Mouse (Mus musculus) c-Kit-positive CD71-positive TER-119-negative erythroid progenitor cells, embryonic 14.5 days (primary cell): ENCODE measurements around the gene Cpa2.

Experiments
- DNase-seq: peaks from one replicate; pipeline ENCODE4 v3.0.0-alpha.2; 2013; ENCODE audit warnings: low read depth

Cpa2 gene

DNA sequence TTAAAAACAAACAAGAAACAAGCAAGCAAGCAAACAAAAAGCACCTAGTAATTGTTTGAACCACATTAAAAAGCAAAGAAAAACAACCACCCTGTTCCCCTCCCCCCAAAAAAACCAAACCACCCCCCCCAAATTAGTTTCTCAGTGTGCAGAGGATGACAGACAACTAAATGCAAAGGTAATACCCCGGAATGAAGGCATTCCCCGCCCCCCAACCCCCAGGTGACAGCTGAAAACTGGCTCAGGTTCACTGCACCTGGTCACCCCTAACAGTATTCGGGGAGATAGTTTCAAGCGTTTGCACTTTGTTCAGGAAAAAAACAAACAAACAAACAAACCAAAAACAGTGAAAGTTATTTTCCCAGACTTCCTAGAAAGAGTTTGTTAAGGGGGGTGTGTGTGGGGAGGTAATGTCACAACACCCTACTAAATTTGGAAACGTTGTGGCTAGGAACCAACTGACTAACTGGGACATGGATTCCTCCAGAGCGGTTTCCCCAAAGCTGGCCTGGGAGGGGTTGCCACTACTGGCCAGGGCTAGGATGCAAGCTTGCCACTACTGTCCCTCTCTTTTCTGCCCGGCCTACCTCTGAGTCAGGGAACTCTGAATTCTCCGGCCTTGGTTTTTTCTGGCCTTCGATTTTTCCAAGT, 6.4 kb downstream of the Cpa2 start:
- DNase-seq, result no peak

DNA sequence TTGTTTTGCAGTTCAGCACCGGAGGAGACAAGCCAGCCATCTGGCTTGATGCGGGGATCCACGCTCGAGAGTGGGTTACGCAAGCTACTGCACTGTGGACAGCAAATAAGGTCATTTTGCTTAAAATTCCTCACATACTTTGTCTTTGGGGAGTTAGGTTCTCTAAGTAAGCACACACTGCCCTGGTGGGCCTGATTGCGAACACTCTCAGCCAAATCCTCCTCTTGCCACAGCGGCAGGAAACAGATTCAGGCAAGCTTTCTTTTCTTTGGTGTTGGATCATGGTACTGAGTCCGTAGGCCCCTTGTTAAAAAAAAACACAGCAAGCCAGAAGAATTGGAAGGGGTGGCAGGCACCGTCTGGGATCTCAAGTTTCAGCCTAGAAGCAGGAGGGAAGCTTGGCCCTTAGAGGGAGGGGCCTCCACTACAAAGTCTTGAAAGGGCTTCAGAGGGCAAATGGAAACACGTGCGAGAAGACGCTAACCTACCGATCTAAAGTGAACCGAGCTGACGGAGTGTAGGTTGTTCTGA, 7.9 kb downstream of the Cpa2 start:
- DNase-seq, result no peak

DNA sequence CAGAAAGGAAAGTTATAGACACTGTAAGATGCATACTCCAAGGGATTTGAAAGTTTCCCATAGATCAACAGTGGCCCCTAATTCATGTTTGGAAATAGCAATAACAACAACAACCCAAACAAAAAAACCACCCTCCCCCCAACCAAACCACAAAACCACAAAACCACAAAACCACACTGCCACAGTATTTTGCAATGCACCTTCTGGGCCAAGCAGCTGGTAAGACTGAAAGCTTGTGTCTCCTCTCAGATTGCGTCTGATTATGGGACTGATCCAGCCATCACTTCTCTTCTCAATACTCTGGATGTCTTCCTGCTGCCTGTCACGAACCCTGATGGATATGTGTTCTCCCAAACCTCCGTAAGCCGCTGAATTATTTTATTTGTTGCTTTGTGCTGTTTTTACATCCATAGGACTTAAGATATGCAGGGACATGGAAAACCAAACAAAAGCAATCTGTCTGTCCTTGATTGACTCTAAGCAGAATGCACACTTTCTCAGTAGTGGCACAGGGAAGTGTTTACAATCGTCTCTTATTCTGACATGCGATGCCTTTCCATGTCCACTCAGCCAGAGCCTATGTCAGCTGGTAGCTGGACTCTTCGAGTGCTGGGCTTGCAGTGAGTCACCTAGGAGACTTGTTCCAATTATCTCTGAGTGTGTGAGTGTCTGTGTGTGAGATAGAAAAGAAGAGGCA, 9.3 kb downstream of the Cpa2 start:
- no peak for DNase-seq

DNA sequence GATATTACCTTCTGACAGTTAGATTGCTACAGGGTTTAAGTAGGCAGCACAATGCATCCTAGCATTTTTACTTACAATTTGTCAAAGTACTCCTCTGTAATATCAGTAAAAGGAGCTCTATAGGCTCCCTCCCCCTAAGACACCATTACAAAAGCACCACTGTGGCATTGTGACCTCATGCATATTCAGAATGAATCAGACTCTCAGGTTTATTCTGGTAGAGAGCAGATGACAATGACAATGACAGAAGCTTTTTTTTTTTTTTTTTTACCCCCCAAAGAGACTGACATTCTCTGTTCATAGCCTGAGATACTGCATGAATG, 9.8 kb downstream of the Cpa2 start:
- no peak for DNase-seq

DNA sequence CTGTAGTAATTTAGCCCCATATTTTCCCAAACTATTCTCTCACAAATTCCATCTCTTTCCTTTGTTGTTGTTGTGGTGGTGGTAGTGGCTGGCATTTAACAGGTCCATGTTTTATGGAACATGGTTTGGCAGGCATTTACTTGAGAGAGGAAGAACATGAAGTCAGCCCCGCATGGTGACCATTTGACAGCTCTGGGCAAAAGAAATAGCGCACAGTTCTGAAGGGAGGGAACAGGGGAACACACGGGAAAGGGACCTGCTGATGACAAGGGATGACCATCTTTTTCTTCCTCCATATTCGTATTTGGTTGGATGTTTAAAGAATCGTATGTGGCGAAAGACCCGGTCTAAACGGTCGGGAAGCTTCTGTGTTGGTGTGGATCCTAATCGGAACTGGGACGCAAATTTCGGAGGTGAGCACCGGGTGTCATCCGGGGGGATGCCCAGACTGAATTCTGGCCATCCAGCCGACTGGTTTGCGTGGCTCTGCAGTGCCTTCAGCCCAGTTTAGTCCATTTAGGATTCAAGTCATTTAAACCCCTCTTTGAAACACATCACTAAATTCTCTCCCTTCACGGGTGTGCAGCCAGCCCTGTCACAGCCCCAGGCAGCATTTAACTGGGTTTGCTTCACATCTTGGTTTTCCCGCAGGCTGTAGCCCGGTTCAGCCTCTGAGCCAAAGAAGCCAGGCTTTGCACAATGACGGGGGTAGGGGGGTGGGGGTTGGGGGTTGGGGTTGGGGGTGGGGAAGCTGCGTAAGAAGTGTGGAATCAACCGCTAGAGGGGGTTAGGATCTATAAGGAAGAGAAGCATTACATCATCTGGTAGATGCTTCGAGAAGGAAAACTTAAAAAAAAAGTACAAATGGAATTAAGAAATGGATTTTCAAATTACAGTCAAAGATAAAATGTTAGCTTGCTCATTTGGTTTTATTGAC, 10.5 kb downstream of the Cpa2 start:
- no peak for DNase-seq

DNA sequence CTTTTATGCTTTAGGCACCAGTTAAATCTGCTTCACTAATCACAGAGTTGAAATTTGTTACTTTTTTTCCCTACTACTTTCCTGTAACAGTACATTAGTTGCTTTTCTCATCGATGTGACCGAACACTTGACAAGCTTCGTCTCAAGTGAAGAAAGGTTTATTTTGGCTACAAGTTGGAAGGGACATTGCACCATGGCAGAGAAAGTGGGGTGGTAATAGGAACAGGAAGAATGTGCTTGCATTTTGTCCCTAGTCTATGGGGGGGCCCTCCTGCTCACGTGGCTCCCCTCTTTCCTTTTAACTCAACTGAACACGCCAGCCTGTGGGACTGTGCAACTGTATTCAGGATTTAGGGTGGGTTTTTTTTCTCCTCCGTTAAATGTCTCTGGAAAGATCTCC, 11.2 kb downstream of the Cpa2 start:
- DNase-seq, result no peak

DNA sequence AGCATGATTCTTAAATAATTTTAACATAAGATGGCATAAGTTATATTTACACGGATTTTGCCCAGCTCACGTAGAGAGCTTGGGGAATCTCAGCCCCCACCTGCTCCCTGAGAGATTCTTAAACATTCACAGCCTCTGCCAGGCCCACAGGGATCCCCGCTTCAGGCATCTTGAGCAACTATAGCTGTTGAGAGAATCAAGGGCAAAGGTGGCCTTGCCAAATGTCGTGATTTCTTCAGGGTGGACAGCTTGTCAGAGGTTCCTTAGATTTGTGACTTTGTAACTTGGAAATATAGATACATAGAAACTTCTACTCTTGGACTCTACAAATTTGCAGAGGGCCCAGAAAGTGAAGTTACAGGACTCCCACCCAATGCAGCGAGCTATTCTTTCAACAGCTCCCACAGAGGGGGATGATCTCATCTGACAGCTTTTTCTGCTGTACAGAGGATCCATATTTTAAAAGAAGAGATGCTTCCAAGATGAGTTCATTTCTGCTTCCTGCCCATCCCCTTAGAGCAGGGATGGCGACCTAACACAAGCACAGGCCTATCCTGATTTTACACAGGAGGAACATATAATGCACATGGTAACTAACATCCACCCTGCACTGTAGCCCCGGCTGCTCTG, 12.1 kb downstream of the Cpa2 start:
- no peak for DNase-seq

DNA sequence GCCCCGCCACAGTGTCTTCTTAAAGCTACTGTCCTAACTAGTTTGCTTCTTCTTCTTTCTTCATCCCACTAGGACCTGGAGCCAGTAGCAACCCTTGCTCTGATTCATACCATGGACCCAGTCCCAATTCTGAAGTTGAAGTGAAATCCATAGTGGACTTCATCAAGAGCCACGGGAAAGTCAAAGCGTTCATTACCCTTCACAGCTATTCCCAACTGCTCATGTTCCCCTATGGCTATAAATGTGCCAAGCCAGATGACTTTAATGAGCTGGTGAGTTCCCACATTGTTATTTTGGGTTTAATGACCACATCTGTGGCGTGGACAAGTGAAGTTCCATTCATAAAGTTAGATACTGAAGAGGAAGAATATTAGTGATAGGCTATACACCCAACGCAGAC, 12.7 kb downstream of the Cpa2 start:
- DNase-seq, result no peak

DNA sequence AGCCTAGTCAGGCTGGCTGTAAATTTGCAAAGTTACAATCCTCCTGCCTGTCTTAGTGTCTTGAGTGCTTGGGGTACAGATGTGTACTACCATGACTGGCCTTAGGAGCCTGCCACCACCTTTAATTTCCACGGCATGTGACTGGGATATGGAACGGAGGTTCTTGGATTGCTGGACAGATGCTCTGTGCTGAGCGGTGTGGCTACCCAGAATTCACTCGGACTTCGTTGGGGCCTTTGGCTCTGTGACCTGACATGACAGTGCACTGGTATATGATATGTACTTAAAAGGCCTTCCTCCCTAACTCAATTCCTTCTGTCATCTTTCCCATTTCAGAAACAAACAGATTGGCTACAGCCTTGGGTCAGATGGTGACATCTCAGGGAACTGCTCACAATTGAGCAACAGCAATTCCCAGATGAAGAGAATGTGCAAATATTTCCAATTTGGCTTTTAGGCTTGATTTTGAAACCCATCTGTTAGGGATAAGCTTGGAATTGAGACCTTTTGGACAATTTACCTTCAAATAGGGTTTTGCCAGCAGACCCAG, 13.3 kb downstream of the Cpa2 start:
- DNase-seq, result no peak

DNA sequence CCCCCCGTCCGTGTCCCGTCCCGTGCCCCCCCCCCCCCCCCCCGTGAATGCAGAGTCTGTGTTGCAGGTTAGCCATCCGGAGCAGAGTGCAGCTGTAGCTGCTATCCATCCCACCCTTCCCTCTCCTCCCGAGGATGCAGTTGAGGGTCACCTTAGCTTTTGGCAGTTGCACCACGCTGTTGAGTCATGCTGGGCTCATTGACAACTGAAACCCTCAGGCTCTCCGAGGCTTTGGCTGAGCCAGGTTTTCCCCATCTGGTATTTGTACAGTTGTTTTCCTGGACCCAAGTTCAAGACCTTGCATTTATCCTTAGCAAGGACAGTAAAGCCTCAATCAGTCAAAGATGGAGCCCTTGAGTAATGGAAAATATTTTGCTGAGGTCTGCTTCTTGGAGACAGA, 14.7 kb downstream of the Cpa2 start:
- DNase-seq, result no peak

DNA sequence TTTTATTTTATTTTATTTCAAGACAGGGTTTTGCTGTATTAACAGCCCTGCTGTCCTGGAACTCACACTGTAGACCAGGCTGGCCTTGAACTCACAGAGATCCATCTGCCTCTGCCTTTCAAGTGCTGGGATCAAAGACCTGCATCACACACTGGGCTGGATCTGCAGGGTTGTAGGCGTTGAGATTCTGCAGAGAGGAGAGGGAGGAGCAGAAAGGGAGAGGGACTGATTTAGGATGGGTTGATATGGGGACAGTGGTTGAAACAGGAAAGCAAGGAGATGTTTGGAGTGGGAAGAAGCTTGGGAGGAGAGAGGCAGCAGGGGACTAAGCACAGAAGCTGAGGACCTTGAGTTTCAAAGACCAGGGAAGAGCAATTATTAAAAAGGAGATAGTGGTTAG, 18.3 kb downstream of the Cpa2 start:
- no peak for DNase-seq

DNA sequence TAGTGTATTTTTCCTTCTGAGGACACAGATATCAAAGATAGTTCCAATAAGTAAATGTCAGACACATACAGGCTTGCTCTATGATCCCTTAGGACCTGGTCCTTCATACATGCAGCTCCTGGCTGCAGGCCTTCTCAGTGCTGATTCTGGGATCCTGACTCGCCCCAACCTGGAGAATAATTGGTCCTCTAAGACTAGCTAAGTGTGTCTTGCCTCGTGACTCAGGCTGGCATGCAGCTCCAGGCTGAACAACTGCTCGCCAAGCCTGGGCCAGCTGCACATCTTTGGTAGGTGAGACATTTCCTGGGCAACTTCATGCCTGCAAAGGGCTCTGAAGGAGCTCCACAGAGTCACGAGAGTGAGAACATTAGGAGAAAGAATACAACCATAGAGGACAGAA, 20.8 kb downstream of the Cpa2 start:
- no peak for DNase-seq

DNA sequence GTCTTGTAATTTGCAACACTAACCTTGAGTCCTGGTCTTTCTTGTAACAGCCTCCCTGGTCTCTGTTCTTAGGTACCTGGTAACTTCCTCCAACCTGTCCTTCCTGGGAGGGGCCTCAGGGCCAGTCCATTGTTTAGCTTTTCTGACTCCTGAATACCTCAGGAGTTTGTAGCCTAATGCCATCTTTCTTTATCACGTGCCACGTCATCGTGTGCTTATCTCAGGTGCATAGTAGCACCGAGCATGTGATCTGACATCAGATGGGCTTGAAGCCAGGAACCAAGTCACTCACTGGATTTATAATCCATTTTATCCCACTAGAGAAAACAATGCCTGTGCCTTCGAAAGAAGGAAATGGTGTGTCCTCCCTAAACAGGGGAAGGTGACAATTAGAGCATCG, 22.2 kb downstream of the Cpa2 start:
- no peak for DNase-seq

DNA sequence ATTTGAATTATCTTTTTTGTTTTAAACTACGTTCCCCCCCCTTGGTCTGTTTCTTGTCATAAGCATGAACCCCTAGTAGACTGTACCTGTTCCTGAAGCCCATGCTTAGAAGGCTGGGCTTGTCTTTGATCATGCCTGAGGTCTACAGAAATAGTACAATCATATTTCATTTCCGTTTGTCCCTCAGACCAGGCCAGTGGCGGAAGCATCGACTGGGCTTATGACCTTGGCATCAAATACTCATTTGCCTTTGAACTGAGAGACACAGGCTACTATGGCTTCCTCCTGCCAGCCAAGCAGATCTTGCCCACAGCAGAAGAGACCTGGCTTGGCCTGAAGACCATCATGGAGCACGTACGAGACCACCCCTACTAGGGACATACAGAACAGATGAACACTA, 22.7 kb downstream of the Cpa2 start:
- DNase-seq, result no peak

DNA sequence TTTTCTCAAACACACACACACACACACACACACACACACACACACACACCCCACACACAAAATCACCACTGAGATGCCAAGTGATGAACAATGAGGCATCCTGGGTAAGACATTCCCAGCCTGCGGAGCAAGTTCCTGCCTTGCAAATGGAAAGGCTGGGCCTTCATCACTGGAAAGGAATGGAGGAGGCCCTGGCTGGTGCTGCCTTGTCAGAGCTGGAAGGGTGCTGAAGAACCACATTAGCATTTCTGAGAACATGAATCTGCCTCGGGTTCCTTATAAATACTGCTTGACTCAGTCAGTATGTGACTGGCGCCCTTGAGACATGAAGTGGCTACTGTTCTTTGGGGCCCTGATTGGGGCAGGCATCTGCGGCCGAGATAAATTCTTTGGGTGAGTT, 26.7 kb downstream of the Cpa2 start, which contains the start of gene Cpa4:
Gene Cpa4 (plus strand): TSS at position 301 of the 400 bp plus-strand sequence.
- no peak for DNase-seq

DNA sequence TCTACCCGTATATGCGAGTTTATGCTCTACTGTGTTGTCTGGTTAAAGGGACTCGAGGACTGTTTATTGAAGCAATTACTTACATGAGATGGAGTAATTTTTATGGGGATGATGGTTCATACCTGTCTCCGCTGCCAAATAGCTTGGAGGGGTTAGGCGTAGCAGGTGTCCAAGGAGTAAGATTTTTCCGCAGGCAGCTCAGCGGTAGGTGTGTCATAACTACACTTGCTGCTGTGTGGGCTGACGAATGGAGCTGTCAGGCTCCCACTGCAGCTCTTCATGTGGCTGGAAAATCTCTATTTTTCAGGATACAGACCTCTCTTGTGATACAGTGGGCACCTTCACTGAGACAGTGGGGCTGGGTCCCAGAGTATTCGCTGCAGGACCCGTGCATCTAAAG, 27.9 kb downstream of the Cpa2 start:
- DNase-seq, result no peak

DNA sequence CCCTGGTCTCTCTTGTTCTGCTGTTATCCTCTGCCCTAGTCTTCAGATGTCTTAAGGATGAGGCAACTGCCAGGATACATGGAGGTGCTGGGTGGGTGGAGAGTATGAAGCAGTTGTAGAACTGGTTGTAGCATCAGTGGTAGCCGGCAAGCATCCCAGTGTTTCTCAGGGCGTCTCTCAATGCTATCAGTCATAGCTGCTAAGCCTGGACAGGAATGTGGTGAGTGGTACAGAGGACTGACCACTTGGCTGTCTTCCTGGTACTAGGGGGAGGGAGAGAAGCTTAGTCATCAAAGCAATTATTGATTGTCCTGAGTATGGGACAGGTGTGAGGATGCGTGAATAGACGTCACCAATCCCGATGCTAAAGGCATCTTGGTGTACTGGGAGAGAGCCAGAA, 28.6 kb downstream of the Cpa2 start:
- DNase-seq, result no peak

DNA sequence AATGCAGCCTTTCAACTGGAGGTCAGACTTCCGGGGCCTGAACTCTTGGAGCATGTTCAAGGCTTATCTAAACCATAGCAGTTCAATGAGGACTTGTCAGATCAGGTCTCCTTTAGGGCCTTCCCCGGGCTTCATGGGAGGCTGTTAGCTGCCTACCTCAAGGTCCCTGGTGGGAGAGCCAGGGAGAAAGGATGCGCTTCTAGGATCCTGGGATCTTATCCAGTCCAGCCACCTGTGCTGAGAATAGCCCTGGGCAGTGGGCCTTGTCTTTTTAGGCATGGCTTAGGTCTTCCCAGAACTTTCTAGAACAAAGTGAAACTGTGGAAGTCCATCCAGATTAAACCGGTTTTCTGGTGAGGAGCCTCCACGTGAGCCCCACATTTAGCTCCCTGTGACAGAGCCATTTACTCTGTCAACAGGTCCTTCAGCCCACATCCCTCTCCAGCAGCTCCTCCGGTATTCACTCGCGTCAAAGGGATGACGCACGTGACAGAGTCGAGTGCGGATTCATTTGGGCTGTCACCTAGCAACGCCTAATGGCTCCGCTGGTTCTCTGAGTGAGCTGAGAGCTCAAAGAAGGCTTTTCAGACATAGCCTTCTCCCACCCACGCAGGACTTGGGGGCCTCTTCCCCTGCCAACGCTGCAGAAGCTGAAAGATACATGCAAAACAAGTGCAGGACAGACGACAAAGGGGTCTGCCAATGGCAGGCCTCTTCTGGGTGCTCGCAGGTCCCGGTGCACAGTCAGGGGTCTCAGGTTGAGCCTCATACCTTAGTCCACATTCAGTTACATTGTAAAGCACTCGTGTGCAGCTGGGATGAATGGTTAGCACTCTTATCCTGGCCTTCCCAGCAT, 31.3 kb downstream of the Cpa2 start:
- no peak for DNase-seq

DNA sequence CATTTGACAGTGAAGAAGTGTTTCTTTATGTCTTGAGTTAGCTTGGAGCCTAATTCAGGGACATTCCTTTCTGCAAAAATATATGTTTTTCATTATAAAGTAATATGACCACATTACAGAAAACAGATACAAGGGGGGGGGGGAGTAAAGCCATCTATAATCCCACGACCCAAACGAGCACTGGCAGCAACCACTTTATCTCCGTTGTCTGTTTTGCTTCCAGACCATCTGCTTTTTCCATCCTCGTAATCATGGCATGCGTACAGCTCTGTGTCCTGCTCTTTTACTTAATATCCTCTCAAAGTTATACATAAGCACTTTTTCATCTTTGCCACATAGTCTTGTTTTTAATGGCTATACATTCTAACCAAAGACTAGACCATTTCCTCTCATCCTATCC, 32.0 kb downstream of the Cpa2 start:
- no peak for DNase-seq

DNA sequence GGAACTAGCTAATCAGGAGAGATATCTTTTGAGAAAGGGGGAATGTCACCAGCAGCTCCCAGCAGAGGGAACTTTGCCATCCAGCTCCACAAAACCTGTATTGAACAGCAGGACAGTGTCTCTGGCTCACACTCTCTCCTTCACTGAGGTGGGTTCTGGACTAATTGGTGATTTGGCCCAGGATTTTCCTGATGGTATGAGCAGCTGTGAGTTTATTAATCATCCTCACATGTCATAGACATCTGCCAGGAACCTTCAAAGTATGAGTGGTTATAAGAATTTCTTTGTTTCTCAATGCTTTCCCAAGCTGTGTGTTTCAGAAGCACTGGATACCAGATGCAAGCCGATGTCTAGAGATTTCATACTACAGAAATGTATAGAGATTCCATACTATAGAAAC, 33.6 kb downstream of the Cpa2 start:
- no peak for DNase-seq
